Mouse (Mus musculus) forebrain, embryonic 12.5 days (tissue): ENCODE results near the gene Actn1. TPM values are rescaled to one million over a fixed set of nuclear protein-coding genes. Genes with fewer than 3 reads are reported as not detected.
A peak's percentile ranks its signal among the peaks of the same experiment; 100 is the strongest.
"Not testable (repeated sequence)": the region's sequence is repeated elsewhere in the genome, so short reads cannot be mapped to it uniquely, and the experiment has no call there.

Experiments
- ATAC-seq: fragments of 200-750 bp; cut with Nextera tagmentation; 2 replicates; pipeline ENCODE4 v1.8.0; 2017; ENCODE audit warnings: moderate TSS enrichment; ENCODE audit not compliant: low FRiP score
- H3K27ac ChIP-seq: fragments of 300-500 bp; sonication (generic); 2 replicates; pipeline ENCODE4 v1.5.1; 2016; ENCODE audit warnings: mild to moderate bottlenecking
- H3K27me3 ChIP-seq: fragments of 300-500 bp; sonication (generic); 2 replicates; pipeline ENCODE4 v1.6.1; 2016; ENCODE audit warnings: mild to moderate bottlenecking
- H3K36me3 ChIP-seq: fragments of 300-500 bp; sonication (generic); replicated peaks from 2 replicates; pipeline ENCODE4 v1.6.1; 2016; ENCODE audit warnings: mild to moderate bottlenecking
- H3K4me1 ChIP-seq: fragments of 300-500 bp; sonication (generic); 2 replicates; pipeline ENCODE4 v1.6.1; 2016
- H3K4me2 ChIP-seq: fragments of 300-500 bp; sonication (generic); 2 replicates; pipeline ENCODE4 v1.6.1; 2016; ENCODE audit warnings: mild to moderate bottlenecking, moderate library complexity
- H3K4me3 ChIP-seq: fragments of 300-500 bp; sonication (generic); replicated peaks from 2 replicates; pipeline ENCODE4 v1.5.1; 2016; ENCODE audit warnings: mild to moderate bottlenecking
- H3K9ac ChIP-seq: fragments of 300-500 bp; sonication (generic); 2 replicates; pipeline ENCODE4 v1.6.1; 2016; ENCODE audit warnings: mild to moderate bottlenecking
- H3K9me3 ChIP-seq: fragments of 300-500 bp; sonication (generic); 2 replicates; pipeline ENCODE4 v1.6.1; 2016
- WGBS: fragments of 180-500 bp; shearing (Covaris S2); methylation state at CpG from one replicate; pipeline ENCODE4 v1.1.7; 2016; 5-methylcytosine and 5-hydroxymethylcytosine counted together
- polyA plus RNA-seq: library from polyadenylated mRNA; unstranded; fragments of >200 nt; fragmentation: Nextera tagmentation; extraction: Ambion mirVana; gene quantifications from 2 replicates; pipeline ENCODE4 v1.2.1, GENCODE M21; 2016

Gene Actn1
- 18.5 and 21.9 TPM in 2 replicates for polyA plus RNA-seq

- WGBS: under 1% methylated on average over 42 of the region's 55 CpGs
- H3K9me3 ChIP-seq: no peaks in the 10 kb centered on the region
- ATAC-seq: peak; percentile 95
- peaks cover 27% of the 10 kb centered on the region for H3K4me1 ChIP-seq
- no peaks in the 10 kb centered on the region for H3K36me3 ChIP-seq
- peak within 1 kb of the TSS; percentile 86 for H3K9ac ChIP-seq
- peak within 1 kb of the TSS; percentile 95 for H3K4me2 ChIP-seq
- H3K4me3 ChIP-seq: peak within 1 kb of the TSS; percentile 76
- H3K27me3 ChIP-seq: peaks cover 11% of the 10 kb centered on the region; the same call in 1 of the 2 replicates
- H3K27ac ChIP-seq: peak within 1 kb of the TSS; percentile 94
Measured at GRCm38 (mm10) chr12:80260056-80260743, at the start of gene Actn1. TSS of gene Actn1 (minus strand) at chr12:80260371.

GRCm38 (mm10) chr12:80307556-80307955 lies 47.4 kb upstream of the Actn1 start:
- no peak overlapping the region for H3K9ac ChIP-seq
- H3K4me1 ChIP-seq: no peaks in the 10 kb centered on the region
- no peak overlapping the region for H3K4me3 ChIP-seq
- no peak overlapping the region for H3K27ac ChIP-seq
- no peak for ATAC-seq
- 85% methylated on average over 3 of the region's 3 CpGs for WGBS
- H3K36me3 ChIP-seq: no peaks in the 10 kb centered on the region
- no peaks in the 10 kb centered on the region for H3K9me3 ChIP-seq
- H3K27me3 ChIP-seq: no peaks in the 10 kb centered on the region
- H3K4me2 ChIP-seq: no peak overlapping the region

- no peak for ATAC-seq
- 86% methylated on average over 3 of the region's 3 CpGs for WGBS
- no peaks in the 10 kb centered on the region for H3K27me3 ChIP-seq
- H3K9me3 ChIP-seq: no peaks in the 10 kb centered on the region
- no peaks in the 10 kb centered on the region for H3K36me3 ChIP-seq
- no peak overlapping the region for H3K27ac ChIP-seq
- H3K4me3 ChIP-seq: no peak overlapping the region
- H3K4me2 ChIP-seq: no peak overlapping the region
- H3K4me1 ChIP-seq: no peaks in the 10 kb centered on the region
- H3K9ac ChIP-seq: no peak overlapping the region
Measured at GRCm38 (mm10) chr12:80304518-80304917, 44.3 kb upstream of the Actn1 start.

GRCm38 (mm10) chr12:80300833-80301456 lies 40.8 kb upstream of the Actn1 start:
- Histone ChIP-seq H3K4me3 (no peak overlapping the region), H3K27me3 (no peaks in the 10 kb centered on the region), H3K27ac (no peak overlapping the region), H3K36me3 (no peaks in the 10 kb centered on the region), H3K4me2 (no peak overlapping the region), H3K9ac (no peak overlapping the region), H3K9me3 (no peaks in the 10 kb centered on the region), H3K4me1 (no peaks in the 10 kb centered on the region)
- 83% methylated on average over 9 of the region's 9 CpGs for WGBS
- ATAC-seq: no peak

- WGBS: 86% methylated on average over 6 of the region's 6 CpGs
- no peak overlapping the region for H3K4me3 ChIP-seq
- H3K4me1 ChIP-seq: no peaks in the 10 kb centered on the region
- H3K27ac ChIP-seq: no peak overlapping the region
- H3K36me3 ChIP-seq: no peaks in the 10 kb centered on the region
- H3K4me2 ChIP-seq: no peak overlapping the region
- no peaks in the 10 kb centered on the region for H3K9me3 ChIP-seq
- H3K27me3 ChIP-seq: no peaks in the 10 kb centered on the region
- no peak for ATAC-seq
- H3K9ac ChIP-seq: no peak overlapping the region
Measured at GRCm38 (mm10) chr12:80298714-80299113, 38.5 kb upstream of the Actn1 start.

- Histone ChIP-seq H3K27me3 (no peaks in the 10 kb centered on the region), H3K36me3 (no peaks in the 10 kb centered on the region), H3K4me1 (peaks cover 7% of the 10 kb centered on the region), H3K9ac (no peak overlapping the region), H3K27ac (no peak overlapping the region), H3K4me2 (no peak overlapping the region), H3K9me3 (no peaks in the 10 kb centered on the region), H3K4me3 (no peak overlapping the region)
- WGBS: 63% methylated on average over 3 of the region's 3 CpGs
- no peak for ATAC-seq
Measured at GRCm38 (mm10) chr12:80291895-80292435, 31.8 kb upstream of the Actn1 start.

- H3K27ac ChIP-seq: no peak overlapping the region
- H3K36me3 ChIP-seq: no peaks in the 10 kb centered on the region
- no peak overlapping the region for H3K9ac ChIP-seq
- no peak for ATAC-seq
- H3K27me3 ChIP-seq: no peaks in the 10 kb centered on the region
- no peaks in the 10 kb centered on the region for H3K9me3 ChIP-seq
- H3K4me2 ChIP-seq: no peak overlapping the region
- H3K4me1 ChIP-seq: peaks cover 7% of the 10 kb centered on the region
- WGBS: 92% methylated on average over 8 of the region's 8 CpGs
- H3K4me3 ChIP-seq: no peak overlapping the region
Measured at GRCm38 (mm10) chr12:80290964-80291363, 30.8 kb upstream of the Actn1 start.

- H3K9ac ChIP-seq: no peak overlapping the region
- H3K4me1 ChIP-seq: peaks cover 7% of the 10 kb centered on the region
- WGBS: 89% methylated on average over 4 of the region's 4 CpGs
- H3K4me3 ChIP-seq: no peak overlapping the region
- ATAC-seq: no peak
- H3K27ac ChIP-seq: no peak overlapping the region
- H3K9me3 ChIP-seq: no peaks in the 10 kb centered on the region
- no peak overlapping the region for H3K4me2 ChIP-seq
- H3K27me3 ChIP-seq: no peaks in the 10 kb centered on the region
- H3K36me3 ChIP-seq: no peaks in the 10 kb centered on the region
Measured at GRCm38 (mm10) chr12:80290483-80290882, 30.3 kb upstream of the Actn1 start.

GRCm38 (mm10) chr12:80289722-80290121 lies 29.6 kb upstream of the Actn1 start:
- Histone ChIP-seq H3K9me3 (no peaks in the 10 kb centered on the region), H3K9ac (no peak overlapping the region), H3K27ac (no peak overlapping the region), H3K4me1 (peaks cover 7% of the 10 kb centered on the region), H3K27me3 (no peaks in the 10 kb centered on the region), H3K4me3 (no peak overlapping the region), H3K4me2 (no peak overlapping the region), H3K36me3 (no peaks in the 10 kb centered on the region)
- WGBS: 91% methylated on average over 3 of the region's 3 CpGs
- ATAC-seq: no peak

- H3K27me3 ChIP-seq: no peaks in the 10 kb centered on the region
- no peak for ATAC-seq
- no peaks in the 10 kb centered on the region for H3K4me1 ChIP-seq
- H3K9me3 ChIP-seq: no peaks in the 10 kb centered on the region
- no peaks in the 10 kb centered on the region for H3K36me3 ChIP-seq
- H3K9ac ChIP-seq: no peak overlapping the region
- WGBS: 54% methylated on average over 5 of the region's 5 CpGs
- H3K4me2 ChIP-seq: no peak overlapping the region
- H3K27ac ChIP-seq: no peak overlapping the region
- H3K4me3 ChIP-seq: no peak overlapping the region
Measured at GRCm38 (mm10) chr12:80285890-80286289, 25.7 kb upstream of the Actn1 start.

- not testable (repeated sequence) for H3K4me2 ChIP-seq
- WGBS: 77% methylated on average over 2 of the region's 2 CpGs
Measured at GRCm38 (mm10) chr12:80284251-80284650, 24.1 kb upstream of the Actn1 start.

GRCm38 (mm10) chr12:80278866-80279265 lies 18.7 kb upstream of the Actn1 start:
- no peak for ATAC-seq
- H3K27me3 ChIP-seq: no peaks in the 10 kb centered on the region
- H3K4me2 ChIP-seq: no peak overlapping the region
- no peak overlapping the region for H3K4me3 ChIP-seq
- no peaks in the 10 kb centered on the region for H3K36me3 ChIP-seq
- no peak overlapping the region for H3K27ac ChIP-seq
- H3K9me3 ChIP-seq: no peaks in the 10 kb centered on the region
- 92% methylated on average over 10 of the region's 10 CpGs for WGBS
- no peaks in the 10 kb centered on the region; the same call in 1 of the 2 replicates for H3K4me1 ChIP-seq
- no peak overlapping the region for H3K9ac ChIP-seq

More at GRCm38 (mm10) chr12:80284251-80284650, 24.1 kb upstream of the Actn1 start:
- H3K9ac ChIP-seq, H3K27me3 ChIP-seq, H3K4me1 ChIP-seq, H3K36me3 ChIP-seq, H3K9me3 ChIP-seq, H3K4me3 ChIP-seq, H3K27ac ChIP-seq, ATAC-seq: not testable (repeated sequence)

GRCm38 (mm10) chr12:80277428-80277827 lies 17.3 kb upstream of the Actn1 start:
- H3K4me2 ChIP-seq: no peak overlapping the region
- no peaks in the 10 kb centered on the region for H3K27me3 ChIP-seq
- H3K36me3 ChIP-seq: no peaks in the 10 kb centered on the region
- no peak overlapping the region for H3K9ac ChIP-seq
- no peak for ATAC-seq
- H3K9me3 ChIP-seq: no peaks in the 10 kb centered on the region
- no peak overlapping the region for H3K27ac ChIP-seq
- WGBS: 87% methylated on average over 8 of the region's 8 CpGs
- peaks cover 9% of the 10 kb centered on the region for H3K4me1 ChIP-seq
- H3K4me3 ChIP-seq: no peak overlapping the region
